Mouse (Mus musculus) heart, adult 2 months (tissue): ENCODE measurements around the gene Nup210l.

Experiments used
- CTCF ChIP-seq: fragments of 200-600 bp; IDR thresholded peaks from 2 replicates; pipeline ENCODE4 v1.8.1; 2022; ENCODE audit warnings: antibody characterized with exemption, mild to moderate bottlenecking, moderate library complexity
- EP300 ChIP-seq: fragments of 200-500 bp; IDR thresholded peaks from 2 replicates; pipeline ENCODE4 v1.6.1; 2011; ENCODE audit warnings: low read depth, low read length, control low read depth; ENCODE audit not compliant: insufficient read depth
- POLR2A ChIP-seq: fragments of 200-500 bp; IDR thresholded peaks from 2 replicates; pipeline ENCODE4 v1.6.1; 2011; ENCODE audit warnings: mild to moderate bottlenecking, low read depth, low read length, control low read depth; ENCODE audit not compliant: insufficient read depth

- TF ChIP-seq POLR2A: no peak; the same call in 1 of the 2 replicates
- no peak for TF ChIP-seq CTCF
- TF ChIP-seq EP300: no peak
Measured at GRCm38 (mm10) chr3:90079763-90080497, 24.0 kb upstream of the Nup210l start.
